10 mouse cellular contexts compared by ENCODE assay signal in genomic region chr2:165869257-165869656, GRCm38 (mm10). TPM values are rescaled to one million over a fixed set of nuclear protein-coding genes. Genes with fewer than 3 reads are reported as not detected.
A peak's percentile ranks its signal among the peaks of the same experiment; 100 is the strongest.
DNase-seq lines count a peak whose midpoint lies in the region; ATAC-seq and TF ChIP-seq lines count a peak whose summit lies in the region.
"Had no signal": no experiment of that assay in that cellular context is flagged by ENCODE, and none has a peak within 500 bp of the region (broad histone marks: within the 10 kb centered on the region; RNA-seq: fewer than 3 reads in every experiment).

No protein-coding gene starts in this region.

- no peak for TF ChIP-seq CTCF in lung, embryonic 14.5 days (IDR thresholded peaks at IDR 0.05; ENCODE audit: low read depth)
- TF ChIP-seq CTCF in hindbrain, postnatal 0 days (IDR thresholded peaks at IDR 0.05; ENCODE audit: low read depth), result no peak

- ATAC-seq in heart, embryonic 11.5 days (replicated peaks; ENCODE audit: insufficient number of reproducible peaks, low FRiP score, low TSS enrichment), result no peak
- no peak for ATAC-seq in lung, embryonic 14.5 days (ENCODE audit: insufficient read depth)
- ATAC-seq in hindbrain, postnatal 0 days, result no peak
- ATAC-seq in neural tube, embryonic 15.5 days (ENCODE audit: low FRiP score), result no peak

- no peaks in the 10 kb centered on the region for H3K9me3 ChIP-seq in heart, embryonic 11.5 days (replicated peaks; ENCODE audit: control insufficient read depth, low read length)
- no peaks in the 10 kb centered on the region for H3K9me3 ChIP-seq in lung, embryonic 14.5 days (ENCODE audit: low read depth, low read length)
- no peaks in the 10 kb centered on the region for H3K9me3 ChIP-seq in hindbrain, postnatal 0 days (ENCODE audit: low read length)
- H3K9me3 ChIP-seq in neural tube, embryonic 15.5 days (replicated peaks), result no peaks in the 10 kb centered on the region
- H3K9me3 ChIP-seq: megakaryocyte, embryonic 14.5 days had no signal

- H3K27ac ChIP-seq in heart, embryonic 11.5 days (ENCODE audit: low read depth, low read length), result peak overlapping the region; percentile 75
- H3K27ac ChIP-seq in lung, embryonic 14.5 days (ENCODE audit: low read depth), result 0 out of 2 replicates have a peak overlapping the region, but pooled peaks have one; percentile 3
- peak overlapping the region; percentile 87; the same call in 1 of the 2 replicates for H3K27ac ChIP-seq in hindbrain, postnatal 0 days
- H3K27ac ChIP-seq in neural tube, embryonic 15.5 days (replicated peaks), result peak overlapping the region; percentile 78

- peak overlapping the region; percentile 52; the same call in 1 of the 2 replicates for H3K9ac ChIP-seq in heart, embryonic 11.5 days (ENCODE audit: low read depth, low read length)
- H3K9ac ChIP-seq in lung, embryonic 14.5 days, result no peak overlapping the region
- H3K9ac ChIP-seq in hindbrain, postnatal 0 days (replicated peaks; ENCODE audit: low read length), result no peak overlapping the region
- H3K9ac ChIP-seq in neural tube, embryonic 15.5 days (replicated peaks), result no peak overlapping the region

- DNase-seq in heart, postnatal 36 days, result no peak
- DNase-seq in lung, embryonic 14.5 days, result no peak
- DNase-seq in lung, postnatal 4 days, result no peak
- no peak for DNase-seq in hindbrain, postnatal 0 days (ENCODE audit: low spot score)
- DNase-seq in embryo, embryonic 10 days (ENCODE audit: low spot score), result no peak
- DNase-seq in left cerebral cortex, adult 9 months (ENCODE audit: low spot score in 2 of 2), result no peak
- DNase-seq: right cerebral cortex, adult 18-20 months had no signal

- peaks cover 11% of the 10 kb centered on the region for H3K36me3 ChIP-seq in heart, embryonic 11.5 days (ENCODE audit: control insufficient read depth, insufficient read depth, low read length)
- peaks cover 51% of the 10 kb centered on the region for H3K36me3 ChIP-seq in lung, embryonic 14.5 days (ENCODE audit: insufficient read depth)
- H3K36me3 ChIP-seq in hindbrain, postnatal 0 days (ENCODE audit: insufficient read depth, low read length), result 0 out of 2 replicates have a peak, but pooled peaks cover 4% of the 10 kb centered on the region
- peaks cover 10% of the 10 kb centered on the region for H3K36me3 ChIP-seq in neural tube, embryonic 15.5 days

- H3K4me2 ChIP-seq in heart, embryonic 11.5 days, result no peak overlapping the region; the same call in 1 of the 2 replicates
- H3K4me2 ChIP-seq in lung, embryonic 14.5 days, result no peak overlapping the region
- no peak overlapping the region for H3K4me2 ChIP-seq in hindbrain, postnatal 0 days (ENCODE audit: low read depth, low read length)
- no peak overlapping the region for H3K4me2 ChIP-seq in neural tube, embryonic 15.5 days

- WGBS in heart, embryonic 11.5 days (ENCODE audit: insufficient replicate concordance), result 86% methylated on average over 1 of the region's 1 CpGs
- 52% methylated on average over 1 of the region's 1 CpGs for WGBS in lung, embryonic 14.5 days
- WGBS in hindbrain, postnatal 0 days, result 61% methylated on average over 1 of the region's 1 CpGs
- 58% methylated on average over 1 of the region's 1 CpGs for WGBS in neural tube, embryonic 15.5 days

- no peaks in the 10 kb centered on the region for H3K27me3 ChIP-seq in heart, embryonic 11.5 days (ENCODE audit: control insufficient read depth, insufficient read depth, low read length)
- H3K27me3 ChIP-seq in lung, embryonic 14.5 days (ENCODE audit: insufficient read depth, low read length), result no peaks in the 10 kb centered on the region
- H3K27me3 ChIP-seq in hindbrain, postnatal 0 days (ENCODE audit: insufficient read depth, low read length), result no peaks in the 10 kb centered on the region
- no peaks in the 10 kb centered on the region for H3K27me3 ChIP-seq in neural tube, embryonic 15.5 days (replicated peaks)
- H3K27me3 ChIP-seq: megakaryocyte, embryonic 14.5 days had no signal

- peaks cover 55% of the 10 kb centered on the region for H3K4me1 ChIP-seq in heart, embryonic 11.5 days (ENCODE audit: control insufficient read depth, insufficient read depth, low read length)
- peaks cover 17% of the 10 kb centered on the region for H3K4me1 ChIP-seq in lung, embryonic 14.5 days (ENCODE audit: insufficient read depth)
- H3K4me1 ChIP-seq in hindbrain, postnatal 0 days (ENCODE audit: insufficient read depth, low read length), result peaks cover 45% of the 10 kb centered on the region
- peaks cover 78% of the 10 kb centered on the region for H3K4me1 ChIP-seq in neural tube, embryonic 15.5 days

- H3K4me3 ChIP-seq in heart, embryonic 11.5 days (ENCODE audit: low read depth, low read length), result no peak overlapping the region
- H3K4me3 ChIP-seq in lung, embryonic 14.5 days (ENCODE audit: low read depth, low read length), result no peak overlapping the region
- H3K4me3 ChIP-seq in hindbrain, postnatal 0 days (ENCODE audit: low read length), result no peak overlapping the region
- H3K4me3 ChIP-seq in neural tube, embryonic 15.5 days (replicated peaks), result no peak overlapping the region

- intact Hi-C loops in heart, postnatal 36 days (cut with DNase I), result no loop called here

RNA-seq across cellular contexts. Expression of gene Zmynd8, which starts 29.6 kb away (rescaled TPM):
- polyA plus RNA-seq in heart, embryonic 11.5 days (2014; fragmentation: Nextera tagmentation; extraction: Ambion mirVana), result 39.6 and 47.6 TPM in 2 replicates
- 10 to 100 TPM; 46.5 to 48.0 TPM for total RNA-seq in heart, postnatal 36 days (2021)
- 40.5 and 46.0 TPM in 2 replicates for polyA plus RNA-seq in lung, embryonic 14.5 days (2014; fragmentation: Nextera tagmentation; extraction: Ambion mirVana)
- 46.6 and 46.8 TPM in 2 replicates for total RNA-seq in hindbrain, postnatal 0 days (2014; rRNA removed)
- 53.0 and 56.9 TPM in 2 replicates for polyA plus RNA-seq in hindbrain, postnatal 0 days (2015; fragmentation: Nextera tagmentation; extraction: Ambion mirVana)
- polyA plus RNA-seq in neural tube, embryonic 15.5 days (2015; fragmentation: Nextera tagmentation; extraction: Ambion mirVana), result 79.3 and 79.5 TPM in 2 replicates

Comparison
In these comparisons a context has a peak if more than half of its experiments do, and no peak if none do; other contexts are left out.
1. H3K27ac ChIP-seq: peak in every context shown above with its lines; median percentile 87 in hindbrain, postnatal 0 days; 78 in neural tube, embryonic 15.5 days; 75 in heart, embryonic 11.5 days; 3 in lung, embryonic 14.5 days.